Mouse (Mus musculus) neural tube, embryonic 11.5 days (tissue): Measurements from ENCODE around the gene Adgre4. TPM values are rescaled to one million over a fixed set of nuclear protein-coding genes. Genes with fewer than 3 reads are reported as not detected.

Experiments
- ATAC-seq: fragments of 200-750 bp; cut with Nextera tagmentation; 2 replicates; pipeline ENCODE4 v1.8.0; 2017; ENCODE audit warnings: moderate number of reproducible peaks, mild to moderate bottlenecking, moderate TSS enrichment, moderate library complexity; ENCODE audit not compliant: insufficient read depth, low FRiP score, low TSS enrichment
- DNase-seq: peaks from one replicate; pipeline ENCODE4 v3.0.0-alpha.2; 2015; ENCODE audit warnings: low spot score
- H3K27ac ChIP-seq: fragments of 300-500 bp; sonication (generic); 2 replicates; pipeline ENCODE4 v1.5.1; 2014; ENCODE audit warnings: low read depth, mild to moderate bottlenecking, low read length
- H3K27me3 ChIP-seq: fragments of 300-500 bp; sonication (generic); 2 replicates; pipeline ENCODE4 v1.6.1; 2014; ENCODE audit warnings: mild to moderate bottlenecking, low read length, mixed read lengths; ENCODE audit not compliant: control insufficient read depth, insufficient read depth
- H3K36me3 ChIP-seq: fragments of 300-500 bp; sonication (generic); 2 replicates; pipeline ENCODE4 v1.6.1; 2014; ENCODE audit warnings: mild to moderate bottlenecking, low read length, moderate library complexity, mixed read lengths; ENCODE audit not compliant: control insufficient read depth, insufficient read depth
- H3K4me1 ChIP-seq: fragments of 300-500 bp; sonication (generic); 2 replicates; pipeline ENCODE4 v1.6.1; 2014; ENCODE audit warnings: low read length, mixed read lengths; ENCODE audit not compliant: control insufficient read depth, insufficient read depth
- H3K4me2 ChIP-seq: fragments of 300-500 bp; sonication (generic); 2 replicates; pipeline ENCODE4 v1.6.1; 2014; ENCODE audit warnings: low read depth, mild to moderate bottlenecking, moderate library complexity
- H3K4me3 ChIP-seq: fragments of 300-500 bp; sonication (generic); 2 replicates; pipeline ENCODE4 v1.5.1; 2014; ENCODE audit warnings: low read depth, low read length
- H3K9ac ChIP-seq: fragments of 300-500 bp; sonication (generic); 2 replicates; pipeline ENCODE4 v1.6.1; 2014; ENCODE audit warnings: mild to moderate bottlenecking, low read length
- H3K9me3 ChIP-seq: fragments of 300-500 bp; sonication (generic); 2 replicates; pipeline ENCODE4 v1.6.1; 2016; ENCODE audit warnings: low read length; ENCODE audit not compliant: control insufficient read depth
- WGBS: fragments of 180-500 bp; shearing (Covaris S2); extraction: QIAGEN DNeasy Blood & Tissue Kit; methylation state at CpG from one replicate; pipeline ENCODE4 v1.1.7; 2014; 5-methylcytosine and 5-hydroxymethylcytosine counted together
- polyA plus RNA-seq: library from polyadenylated mRNA; unstranded; fragments of >200 nt; fragmentation: Nextera tagmentation; extraction: Ambion mirVana; gene quantifications from 2 replicates; pipeline ENCODE4 v1.2.1, GENCODE M21; 2014

Adgre4 gene
- polyA plus RNA-seq = 0.08 and 0.29 TPM in 2 replicates

DNA sequence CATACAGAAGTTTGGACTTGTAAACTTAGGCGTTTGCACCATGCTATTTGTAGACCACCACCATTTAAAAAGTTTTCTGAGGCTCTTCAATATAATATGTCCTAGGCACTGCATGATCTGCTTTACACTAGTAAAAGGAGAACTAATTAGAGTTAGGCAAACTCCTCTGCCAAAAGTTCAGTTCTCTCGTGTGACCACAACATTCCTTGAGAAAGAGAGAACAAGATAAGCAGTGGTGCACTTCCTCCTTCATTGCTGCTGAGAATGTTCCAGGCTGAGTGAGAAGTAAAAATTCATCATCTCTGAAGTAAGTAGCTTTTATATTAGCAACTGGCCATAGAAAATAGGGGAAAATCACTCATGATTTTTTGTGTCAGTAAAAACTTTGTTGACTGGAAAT lies at the start of gene Adgre4:
Adgre4 (plus strand) TSS at position 199 of the 400 bp plus-strand sequence.
- no peak within 1 kb of the TSS for H3K9ac ChIP-seq
- no peaks in the 10 kb centered on the region for H3K9me3 ChIP-seq
- no peaks in the 10 kb centered on the region for H3K36me3 ChIP-seq
- H3K27ac ChIP-seq = no peak within 1 kb of the TSS
- WGBS = 77% methylated on average over 2 of the region's 2 CpGs
- no peaks in the 10 kb centered on the region for H3K27me3 ChIP-seq
- DNase-seq (no peak), ATAC-seq (no peak)
- no peak within 1 kb of the TSS for H3K4me3 ChIP-seq
- no peak within 1 kb of the TSS for H3K4me2 ChIP-seq
- H3K4me1 ChIP-seq = no peaks in the 10 kb centered on the region

DNA sequence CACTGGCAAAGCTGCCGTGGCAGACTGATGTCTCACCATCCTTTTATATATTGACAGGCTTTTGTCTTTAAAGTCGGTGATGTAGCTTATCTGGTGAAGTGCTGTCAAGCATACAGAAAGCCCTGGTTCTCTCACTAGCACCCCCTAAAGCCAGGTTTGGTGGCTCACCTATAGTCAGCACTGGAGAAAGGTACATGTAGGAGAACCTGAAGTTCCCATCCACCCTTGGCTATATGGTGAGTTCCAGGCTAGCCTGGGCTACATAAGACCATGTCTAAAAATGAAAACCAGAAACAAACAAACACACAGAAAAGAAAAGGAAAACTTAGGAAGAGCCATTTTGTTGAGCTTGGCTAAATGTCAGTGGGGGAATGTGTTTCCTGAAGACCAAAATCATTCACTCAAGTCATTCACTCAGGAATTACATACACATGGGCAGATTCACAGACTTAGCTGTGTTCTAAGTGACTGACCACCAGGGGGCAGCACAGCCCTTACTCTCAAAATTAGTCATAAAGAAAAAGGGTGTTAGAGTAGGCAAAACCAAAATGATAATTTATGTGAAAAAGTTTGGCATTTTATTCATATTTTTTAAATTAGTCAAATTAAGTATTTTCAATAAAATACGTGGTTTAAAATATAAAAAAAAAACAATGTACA lies 47.5 kb upstream of the Adgre4 start:
- Histone ChIP-seq H3K4me3 (no peak overlapping the region), H3K36me3 (no peaks in the 10 kb centered on the region), H3K4me1 (no peaks in the 10 kb centered on the region), H3K9ac (no peak overlapping the region), H3K27me3 (no peaks in the 10 kb centered on the region), H3K9me3 (no peaks in the 10 kb centered on the region), H3K27ac (no peak overlapping the region), H3K4me2 (no peak overlapping the region)
- peak; percentile 71; the same call in 1 of the 2 replicates for ATAC-seq
- 66% methylated on average over 3 of the region's 3 CpGs for WGBS
- DNase-seq = peak; percentile 82

GRCm38 (mm10) chr17:55702865-55703264 lies 46.9 kb upstream of the Adgre4 start:
- H3K9ac ChIP-seq = no peak overlapping the region
- H3K4me2 ChIP-seq = no peak overlapping the region
- WGBS = 60% methylated on average over 5 of the region's 5 CpGs
- DNase-seq (no peak), ATAC-seq (no peak; the same call in 1 of the 2 replicates)
- no peak overlapping the region for H3K4me3 ChIP-seq
- no peaks in the 10 kb centered on the region for H3K36me3 ChIP-seq
- H3K4me1 ChIP-seq = no peaks in the 10 kb centered on the region
- H3K27ac ChIP-seq = no peak overlapping the region
- no peaks in the 10 kb centered on the region for H3K27me3 ChIP-seq
- H3K9me3 ChIP-seq = no peaks in the 10 kb centered on the region

GRCm38 (mm10) chr17:55711984-55712811 lies 37.6 kb upstream of the Adgre4 start, which contains the start of gene Pot1b:
TSS of gene Pot1b (minus strand) at chr17:55712628.
- Histone ChIP-seq H3K9ac (peak within 1 kb of the TSS; percentile 68), H3K4me3 (peak within 1 kb of the TSS; percentile 73), H3K27ac (0 out of 2 replicates have a peak within 1 kb of the TSS, but pooled peaks have one; percentile 56), H3K4me2 (peak within 1 kb of the TSS; percentile 67), H3K36me3 (no peaks in the 10 kb centered on the region), H3K27me3 (no peaks in the 10 kb centered on the region), H3K4me1 (no peaks in the 10 kb centered on the region), H3K9me3 (no peaks in the 10 kb centered on the region)
- peak; percentile 98 for DNase-seq
- WGBS = under 1% methylated on average over 36 of the region's 37 CpGs
- ATAC-seq = peak; percentile 98

DNA sequence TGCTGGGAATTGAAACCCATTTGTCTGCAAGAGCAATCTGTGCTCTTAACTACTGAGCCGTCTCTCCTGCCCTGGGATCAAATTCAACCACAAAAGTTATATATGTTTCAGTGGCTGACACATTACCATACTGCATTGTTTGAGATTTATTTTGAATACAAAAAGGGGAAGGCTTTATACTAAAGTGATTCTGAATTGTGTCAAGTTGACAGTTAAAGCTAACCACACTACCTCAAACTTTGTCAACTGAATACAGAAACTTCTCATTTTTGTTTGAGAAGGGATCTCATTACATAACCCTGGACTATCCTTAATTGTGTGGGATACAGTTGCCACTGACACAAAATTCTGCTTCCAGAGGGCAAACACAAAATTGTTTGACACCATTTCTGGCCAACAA lies 28.5 kb upstream of the Adgre4 start:
- WGBS = 91% methylated on average over 1 of the region's 1 CpGs
- no peak overlapping the region for H3K27ac ChIP-seq
- H3K4me1 ChIP-seq = no peaks in the 10 kb centered on the region
- H3K9ac ChIP-seq = no peak overlapping the region
- H3K27me3 ChIP-seq = no peaks in the 10 kb centered on the region
- no peak overlapping the region for H3K4me2 ChIP-seq
- H3K9me3 ChIP-seq = no peaks in the 10 kb centered on the region
- no peak overlapping the region for H3K4me3 ChIP-seq
- no peaks in the 10 kb centered on the region for H3K36me3 ChIP-seq
- no peak for ATAC-seq
- no peak for DNase-seq

GRCm38 (mm10) chr17:55722250-55722649 lies 27.5 kb upstream of the Adgre4 start:
- Histone ChIP-seq H3K4me3 (no peak overlapping the region), H3K9ac (no peak overlapping the region), H3K36me3 (no peaks in the 10 kb centered on the region), H3K9me3 (no peaks in the 10 kb centered on the region), H3K27ac (no peak overlapping the region), H3K4me2 (no peak overlapping the region), H3K4me1 (no peaks in the 10 kb centered on the region), H3K27me3 (no peaks in the 10 kb centered on the region)
- WGBS = 82% methylated on average over 2 of the region's 2 CpGs
- no peak for ATAC-seq
- no peak for DNase-seq

DNA sequence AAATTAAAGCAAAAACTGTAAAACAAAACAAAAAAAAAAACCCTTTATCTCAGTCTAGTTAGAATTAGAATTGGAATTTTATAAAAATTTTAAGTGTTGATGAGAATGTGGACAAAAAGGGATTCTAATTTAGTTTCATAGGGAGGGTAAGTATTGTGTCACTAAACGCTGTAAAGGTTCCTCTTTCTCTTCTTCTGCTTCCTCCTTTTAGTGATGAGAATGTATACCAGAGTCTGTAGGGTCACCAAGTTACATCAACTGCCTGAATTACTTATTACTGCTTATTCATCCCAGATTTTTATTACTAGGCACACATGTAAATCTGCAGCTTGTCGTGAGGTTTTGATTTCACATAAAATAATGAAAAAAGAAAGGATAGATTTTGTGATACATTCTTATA lies 23.6 kb upstream of the Adgre4 start:
- H3K4me1 ChIP-seq = no peaks in the 10 kb centered on the region
- no peak overlapping the region for H3K4me3 ChIP-seq
- no peak for DNase-seq
- H3K9ac ChIP-seq = no peak overlapping the region
- no peaks in the 10 kb centered on the region for H3K36me3 ChIP-seq
- no peak for ATAC-seq
- no peaks in the 10 kb centered on the region for H3K9me3 ChIP-seq
- H3K4me2 ChIP-seq = no peak overlapping the region
- H3K27ac ChIP-seq = no peak overlapping the region
- WGBS = 83% methylated on average over 2 of the region's 2 CpGs
- no peaks in the 10 kb centered on the region for H3K27me3 ChIP-seq

GRCm38 (mm10) chr17:55736675-55737074 lies 13.1 kb upstream of the Adgre4 start:
- Histone ChIP-seq H3K36me3 (no peaks in the 10 kb centered on the region), H3K27me3 (no peaks in the 10 kb centered on the region), H3K27ac (no peak overlapping the region), H3K9me3 (no peaks in the 10 kb centered on the region), H3K4me1 (no peaks in the 10 kb centered on the region), H3K4me2 (no peak overlapping the region), H3K9ac (no peak overlapping the region), H3K4me3 (no peak overlapping the region)
- no peak for DNase-seq
- ATAC-seq = no peak
- WGBS = 76% methylated on average over 1 of the region's 1 CpGs
